Mouse (Mus musculus) MEL (cell line): ENCODE data around the gene Pdzd2. TPM values are rescaled to one million over a fixed set of nuclear protein-coding genes. Genes with fewer than 3 reads are reported as not detected.

Experiments
- DNase-seq: peaks from one replicate; pipeline ENCODE4 v3.0.0; 2011; ENCODE audit warnings: low read depth, low spot score
- H3K27ac ChIP-seq: 2 replicates; pipeline ENCODE4 v1.5.1; 2012; ENCODE audit warnings: low read depth, mild to moderate bottlenecking, control low read depth, low read length, moderate library complexity; ENCODE audit not compliant: control insufficient read depth
- H3K27me3 ChIP-seq, 2 experiments: fragments of 150-350 bp in 1 of 2; sonication (generic) in 1 of 2; 2 replicates each; pipeline ENCODE4 v1.6.1; 2012; ENCODE audit warnings: low read length in 2 of 2, mild to moderate bottlenecking in 2 of 2, improper control_type of control experiment in 1 of 2, moderate library complexity in 1 of 2; ENCODE audit not compliant: insufficient read depth in 2 of 2, control insufficient read depth in 1 of 2
- H3K36me3 ChIP-seq, 2 experiments: 2 replicates each; pipeline ENCODE4 v1.6.1; 2012 to 2014; ENCODE audit warnings: low read length in 2 of 2, improper control_type of control experiment in 1 of 2, inconsistent platforms in 1 of 2, mild to moderate bottlenecking in 1 of 2; ENCODE audit not compliant: insufficient read depth in 2 of 2, control insufficient read depth in 1 of 2
- H3K4me1 ChIP-seq, 2 experiments: fragments of 150-350 bp in 1 of 2; sonication (generic) in 1 of 2; 2 replicates each; pipeline ENCODE4 v1.6.1; 2012; ENCODE audit warnings: low read length in 2 of 2, improper control_type of control experiment in 1 of 2, mild to moderate bottlenecking in 1 of 2; ENCODE audit not compliant: insufficient read depth in 2 of 2, control insufficient read depth in 1 of 2
- H3K4me3 ChIP-seq, 2 experiments: fragments of 150-350 bp in 1 of 2; sonication (generic) in 1 of 2; 2 replicates each; pipeline ENCODE4 v1.5.1; 2012; ENCODE audit warnings: low read depth in 2 of 2, low read length in 2 of 2, mild to moderate bottlenecking in 2 of 2, moderate library complexity in 2 of 2, control low read depth in 1 of 2, improper control_type of control experiment in 1 of 2; ENCODE audit not compliant: control insufficient read depth in 1 of 2, insufficient read depth in 1 of 2
- H3K79me2 ChIP-seq: 2 replicates; pipeline ENCODE4 v1.6.1; 2012; ENCODE audit warnings: mild to moderate bottlenecking, low read length, moderate library complexity; ENCODE audit not compliant: control insufficient read depth, poor library complexity, insufficient read depth
- H3K9ac ChIP-seq: 2 replicates; pipeline ENCODE4 v1.6.1; 2012; ENCODE audit warnings: low read depth, mild to moderate bottlenecking, control low read depth, low read length, moderate library complexity; ENCODE audit not compliant: control insufficient read depth, poor library complexity, severe bottlenecking
- H3K9me3 ChIP-seq: fragments of 150-350 bp; sonication (generic); replicated peaks from 2 replicates; pipeline ENCODE4 v1.6.1; 2012; ENCODE audit warnings: mild to moderate bottlenecking, low read length, improper control_type of control experiment, moderate library complexity; ENCODE audit not compliant: insufficient read depth
- BHLHE40 ChIP-seq: IDR thresholded peaks from 2 replicates; pipeline ENCODE4 v1.6.1; 2012; ENCODE audit warnings: low read depth, mild to moderate bottlenecking, inconsistent platforms, low read length, improper control_type of control experiment, borderline replicate concordance
- CHD1 ChIP-seq: IDR thresholded peaks from 2 replicates; pipeline ENCODE4 v1.6.1; 2012; ENCODE audit warnings: low read depth, mild to moderate bottlenecking, inconsistent platforms, low read length, improper control_type of control experiment
- CTCF ChIP-seq, 3 experiments: IDR thresholded peaks in 2 of 3; conservative IDR thresholded peaks in 1 of 3; 2 replicates each; pipeline ENCODE4 v1.5.1; 2011 to 2012; ENCODE audit warnings: low read length in 3 of 3, low read depth in 2 of 3, mild to moderate bottlenecking in 2 of 3, improper control_type of control experiment in 1 of 3, inconsistent platforms in 1 of 3, mixed read lengths in 1 of 3, moderate library complexity in 1 of 3; ENCODE audit not compliant: control insufficient read depth in 1 of 3, insufficient read depth in 1 of 3, poor library complexity in 1 of 3, severe bottlenecking in 1 of 3
- ELF1 ChIP-seq: IDR thresholded peaks from 2 replicates; pipeline ENCODE4 v1.6.1; 2014; ENCODE audit warnings: low read depth, mild to moderate bottlenecking, inconsistent platforms, low read length, improper control_type of control experiment, moderate library complexity
- EP300 ChIP-seq, 2 experiments: IDR thresholded peaks; 2 replicates each; pipeline ENCODE4 v1.6.1; 2011; ENCODE audit warnings: improper control_type of control experiment in 2 of 2, low read length in 2 of 2, low read depth in 1 of 2, mild to moderate bottlenecking in 1 of 2
- KAT2A ChIP-seq: conservative IDR thresholded peaks from 2 replicates; pipeline ENCODE4 v1.6.1; 2012; ENCODE audit warnings: low read depth, low read length, improper control_type of control experiment, inconsistent platforms
- MAFK ChIP-seq: IDR thresholded peaks from 2 replicates; pipeline ENCODE4 v1.6.1; 2011; ENCODE audit warnings: low read depth, mild to moderate bottlenecking, low read length, improper control_type of control experiment, borderline replicate concordance
- MAZ ChIP-seq: IDR thresholded peaks from 2 replicates; pipeline ENCODE4 v1.6.1; 2012; ENCODE audit warnings: low read depth, mild to moderate bottlenecking, inconsistent platforms, low read length, improper control_type of control experiment
- MXI1 ChIP-seq: IDR thresholded peaks from 2 replicates; pipeline ENCODE4 v1.6.1; 2011; ENCODE audit warnings: mild to moderate bottlenecking, low read depth, low read length, improper control_type of control experiment
- MYB ChIP-seq: IDR thresholded peaks from 2 replicates; pipeline ENCODE4 v1.6.1; 2011; ENCODE audit warnings: mild to moderate bottlenecking, low read depth, low read length, improper control_type of control experiment
- NRF1 ChIP-seq: IDR thresholded peaks from 2 replicates; pipeline ENCODE4 v1.6.1; 2014; ENCODE audit warnings: low read depth, mild to moderate bottlenecking, inconsistent platforms, low read length, improper control_type of control experiment, moderate library complexity; ENCODE audit not compliant: poor library complexity, insufficient read depth, severe bottlenecking
- POLR2AphosphoS2 ChIP-seq: IDR thresholded peaks from 2 replicates; pipeline ENCODE4 v1.6.1; 2011; ENCODE audit warnings: low read length, improper control_type of control experiment
- POLR2AphosphoS5 ChIP-seq: IDR thresholded peaks from 2 replicates; pipeline ENCODE4 v1.6.1; 2012; ENCODE audit warnings: low read depth, borderline replicate concordance, mild to moderate bottlenecking, inconsistent platforms, low read length, moderate library complexity, mixed read lengths
- RAD21 ChIP-seq: IDR thresholded peaks from 2 replicates; pipeline ENCODE4 v1.6.1; 2011; ENCODE audit warnings: mild to moderate bottlenecking, low read depth, low read length, improper control_type of control experiment
- RCOR1 ChIP-seq: IDR thresholded peaks from 2 replicates; pipeline ENCODE4 v1.6.1; 2012; ENCODE audit warnings: low read depth, mild to moderate bottlenecking, inconsistent platforms, low read length, improper control_type of control experiment
- SMC3 ChIP-seq: IDR thresholded peaks from 2 replicates; pipeline ENCODE4 v1.6.1; 2011; ENCODE audit warnings: low read depth, low read length, improper control_type of control experiment
- TAL1 ChIP-seq: IDR thresholded peaks from 2 replicates; pipeline ENCODE4 v1.6.1; 2012; ENCODE audit warnings: mild to moderate bottlenecking, inconsistent platforms, low read length, moderate library complexity, mixed read lengths
- TBP ChIP-seq: IDR thresholded peaks from 2 replicates; pipeline ENCODE4 v1.8.0; 2011; ENCODE audit warnings: low read depth, low read length, improper control_type of control experiment
- TCF12 ChIP-seq: IDR thresholded peaks from 2 replicates; pipeline ENCODE4 v1.6.1; 2014; ENCODE audit warnings: low read depth, mild to moderate bottlenecking, inconsistent platforms, low read length, improper control_type of control experiment, moderate library complexity
- UBTF ChIP-seq: IDR thresholded peaks from 2 replicates; pipeline ENCODE4 v1.6.1; 2012; ENCODE audit warnings: low read depth, mild to moderate bottlenecking, inconsistent platforms, low read length, improper control_type of control experiment, moderate library complexity, borderline replicate concordance; ENCODE audit not compliant: insufficient read depth
- USF1 ChIP-seq: IDR thresholded peaks from 2 replicates; pipeline ENCODE4 v1.6.1; 2014; ENCODE audit warnings: low read depth, mild to moderate bottlenecking, inconsistent platforms, low read length, improper control_type of control experiment, moderate library complexity
- USF2 ChIP-seq, 2 experiments: IDR thresholded peaks; 2 replicates each; pipeline ENCODE4 v1.6.1; 2011 to 2012; ENCODE audit warnings: improper control_type of control experiment in 2 of 2, low read length in 2 of 2, borderline replicate concordance in 1 of 2, inconsistent platforms in 1 of 2, low read depth in 1 of 2, mild to moderate bottlenecking in 1 of 2; ENCODE audit not compliant: insufficient read depth in 1 of 2
- ZMIZ1 ChIP-seq: IDR thresholded peaks from 2 replicates; pipeline ENCODE4 v1.6.1; 2012; ENCODE audit warnings: low read depth, mild to moderate bottlenecking, inconsistent platforms, low read length, improper control_type of control experiment, moderate library complexity
- polyA plus RNA-seq, 2 experiments: library from polyadenylated mRNA; stranded (reverse) in 1 of 2; unstranded in 1 of 2; fragments of >175 nt in 1 of 2; fragments of >200 nt in 1 of 2; gene quantifications; 2 replicates each; pipeline versions ENCODE4 v1.2.1 to v1.2.4; 2012; ENCODE audit warnings: low replicate concordance in 2 of 2, low read depth in 1 of 2; ENCODE audit not compliant: insufficient read length in 2 of 2, insufficient read depth in 1 of 2, missing spikeins in 1 of 2
- total RNA-seq: library from RNA; depleted of rRNA; stranded (reverse); fragments of 300-350 nt; gene quantifications from 2 replicates; pipeline ENCODE4 v1.2.3, GENCODE M21; 2012

Gene Pdzd2
- total and polyA plus RNA-seq, 3 experiments, result 0.15 to 0.33 TPM; not detected in 1

- Histone ChIP-seq H3K36me3 (no peaks in the 10 kb centered on the region), H3K79me2 (no peaks in the 10 kb centered on the region), H3K27me3 (peaks cover 0 to 8% of the 10 kb centered on the region in 2 experiments; a peak in 2 of 4 replicates), H3K4me1 (no peaks in the 10 kb centered on the region), H3K9ac (no peak overlapping the region), H3K4me3 (no peak overlapping the region), H3K27ac (no peak overlapping the region), H3K9me3 (no peaks in the 10 kb centered on the region)
- TF ChIP-seq TAL1 (no peak), RAD21 (no peak), EP300 (IDR thresholded peaks at IDR 0.05; ENCODE audit: low read depth in 1 of 2, low read length in 2 of 2) (no peak), TCF12 (no peak), POLR2AphosphoS2 (no peak), SMC3 (no peak), NRF1 (no peak), MXI1 (no peak), UBTF (no peak), KAT2A (no peak), RCOR1 (no peak), USF1 (no peak), POLR2AphosphoS5 (no peak), ZMIZ1 (no peak), MAZ (no peak), USF2 (IDR thresholded peaks at IDR 0.05; ENCODE audit: borderline replicate concordance in 1 of 2, insufficient read depth in 1 of 2, low read depth in 1 of 2, low read length in 2 of 2) (no peak), ELF1 (no peak), BHLHE40 (no peak)
- no peak for DNase-seq
Measured at GRCm38 (mm10) chr15:12545671-12546070, 194.1 kb downstream of the Pdzd2 start.

DNA sequence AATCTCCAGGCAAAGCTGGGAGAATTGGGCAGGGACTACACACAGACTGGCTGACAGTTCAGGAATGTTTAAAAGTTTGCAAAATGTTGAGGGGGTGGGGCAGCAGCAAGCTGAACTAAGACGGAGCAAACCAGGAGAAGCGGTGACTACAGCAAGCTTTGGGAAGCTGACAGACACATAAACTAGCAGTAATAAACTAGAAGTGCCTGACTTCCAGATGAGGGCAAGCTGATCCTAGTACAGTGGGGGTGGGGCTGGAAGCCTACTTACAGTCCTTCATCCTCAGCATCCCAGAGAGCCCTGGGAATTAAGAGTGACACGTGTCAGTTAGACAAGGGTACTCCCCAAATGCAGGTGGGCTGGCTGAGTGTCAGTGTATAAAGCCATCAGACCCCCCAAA lies 194.5 kb downstream of the Pdzd2 start:
- no peaks in the 10 kb centered on the region for H3K36me3 ChIP-seq

More for the DNA sequence above, 194.5 kb downstream of the Pdzd2 start:
- no peak for DNase-seq
- H3K9ac ChIP-seq, result no peak overlapping the region
- no peaks in the 10 kb centered on the region for H3K4me1 ChIP-seq
- H3K9me3 ChIP-seq, result no peaks in the 10 kb centered on the region
- no peaks in the 10 kb centered on the region for H3K79me2 ChIP-seq
- TF ChIP-seq UBTF (no peak), CHD1 (no peak), MYB (no peak), MAFK (no peak), CTCF (IDR thresholded peaks at IDR 0.05 in 2 of 3, conservative IDR thresholded peaks at IDR 0.05 in 1 of 3; ENCODE audit: control insufficient read depth in 1 of 3, insufficient read depth in 1 of 3, low read depth in 2 of 3, low read length in 3 of 3, poor library complexity in 1 of 3, severe bottlenecking in 1 of 3) (no peak), TBP (no peak), BHLHE40 (no peak)
- no peak overlapping the region for H3K27ac ChIP-seq
- peaks cover 0 to 8% of the 10 kb centered on the region in 2 experiments; a peak in 2 of 4 replicates for H3K27me3 ChIP-seq
- no peak overlapping the region for H3K4me3 ChIP-seq
